Mouse (Mus musculus): ENCODE data around the gene Wwtr1. TPM values are rescaled to one million over a fixed set of nuclear protein-coding genes. Genes with fewer than 3 reads are reported as not detected.
A peak's percentile ranks its signal among the peaks of the same experiment; 100 is the strongest.

Wwtr1 gene
- 54.2 and 57.9 TPM in 2 replicates for polyA plus RNA-seq (2012; rRNA removed)
- 34.5 and 34.6 TPM in 2 replicates for polyA plus RNA-seq (2014; fragmentation: Nextera tagmentation; extraction: Ambion mirVana)

GRCm38 (mm10) chr3:57575660-57576055, at the start of gene Wwtr1:
TSS of gene Wwtr1 (minus strand) at chr3:57575910.
- H3K36me3 ChIP-seq (ENCODE audit: control insufficient read depth, insufficient read depth, low read length), result peaks cover 7% of the 10 kb centered on the region; the same call in 1 of the 2 replicates
- WGBS, result under 1% methylated on average over 35 of the region's 36 CpGs
- DNase-seq (ENCODE audit: low spot score), result peak; percentile 93
- H3K4me3 ChIP-seq (replicated peaks; ENCODE audit: low read length), result peak within 1 kb of the TSS; percentile 68
- peak within 1 kb of the TSS; percentile 82 for H3K4me2 ChIP-seq (replicated peaks; ENCODE audit: low read depth, low read length, severe bottlenecking)
- H3K27ac ChIP-seq (replicated peaks; ENCODE audit: low read depth, low read length), result peak within 1 kb of the TSS; percentile 93
- TF ChIP-seq POLR2A (IDR thresholded peaks at IDR 0.05; ENCODE audit: borderline replicate concordance, extremely low read depth, insufficient read depth, insufficient read length), result peak; percentile 60; the same call in 1 of the 2 replicates
- no peaks in the 10 kb centered on the region for H3K27me3 ChIP-seq (ENCODE audit: control insufficient read depth, insufficient read depth, low read length)
- peak within 1 kb of the TSS; percentile 79 for H3K9ac ChIP-seq (ENCODE audit: low read depth, low read length, severe bottlenecking)
- peaks cover 32% of the 10 kb centered on the region for H3K4me1 ChIP-seq (ENCODE audit: control insufficient read depth, insufficient read depth, low read length)
- no peaks in the 10 kb centered on the region for H3K9me3 ChIP-seq (ENCODE audit: control insufficient read depth, low read length)
- peak; percentile 92 for ATAC-seq (ENCODE audit: low FRiP score, low read depth)

GRCm38 (mm10) chr3:57619718-57620117, 44.0 kb upstream of the Wwtr1 start:
- H3K4me1 ChIP-seq (ENCODE audit: control insufficient read depth, insufficient read depth, low read length), result no peaks in the 10 kb centered on the region
- H3K9me3 ChIP-seq (ENCODE audit: control insufficient read depth, low read length), result no peaks in the 10 kb centered on the region
- H3K27ac ChIP-seq (replicated peaks; ENCODE audit: low read depth, low read length), result no peak overlapping the region
- H3K9ac ChIP-seq (ENCODE audit: low read depth, low read length, severe bottlenecking), result no peak overlapping the region
- no peak for TF ChIP-seq POLR2A (IDR thresholded peaks at IDR 0.05; ENCODE audit: borderline replicate concordance, extremely low read depth, insufficient read depth, insufficient read length)
- DNase-seq (ENCODE audit: low spot score) (no peak), ATAC-seq (ENCODE audit: low FRiP score, low read depth) (no peak)
- 80% methylated on average over 4 of the region's 4 CpGs for WGBS
- H3K4me2 ChIP-seq (replicated peaks; ENCODE audit: low read depth, low read length, severe bottlenecking), result no peak overlapping the region
- H3K4me3 ChIP-seq (replicated peaks; ENCODE audit: low read length), result no peak overlapping the region
- no peaks in the 10 kb centered on the region for H3K36me3 ChIP-seq (ENCODE audit: control insufficient read depth, insufficient read depth, low read length)
- H3K27me3 ChIP-seq (ENCODE audit: control insufficient read depth, insufficient read depth, low read length), result no peaks in the 10 kb centered on the region

DNA sequence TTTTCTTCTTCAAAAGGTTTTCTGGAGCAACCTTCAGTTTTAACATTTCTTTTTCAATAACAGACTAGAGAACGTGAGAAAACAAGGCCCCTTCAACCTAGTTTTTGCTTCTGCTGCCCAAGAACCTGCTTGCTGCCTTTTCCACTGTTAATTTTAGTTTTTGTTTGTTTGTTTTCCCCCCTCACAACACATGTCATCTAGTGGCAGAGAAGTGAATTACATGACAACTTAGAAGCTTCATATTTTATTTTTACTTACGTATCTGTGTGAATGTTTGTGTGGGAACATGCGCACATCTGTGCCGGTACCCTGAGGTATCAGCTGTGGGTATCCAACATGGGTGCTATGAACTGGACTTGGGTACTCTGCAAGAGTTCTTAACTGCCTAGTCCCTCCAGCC, 39.9 kb upstream of the Wwtr1 start:
- no peak for ATAC-seq (ENCODE audit: low FRiP score, low read depth)

GRCm38 (mm10) chr3:57612430-57612997, 36.8 kb upstream of the Wwtr1 start:
- DNase-seq (ENCODE audit: low spot score), result no peak
- H3K36me3 ChIP-seq (ENCODE audit: control insufficient read depth, insufficient read depth, low read length), result no peaks in the 10 kb centered on the region
- H3K4me1 ChIP-seq (ENCODE audit: control insufficient read depth, insufficient read depth, low read length), result no peaks in the 10 kb centered on the region
- no peak overlapping the region for H3K4me3 ChIP-seq (replicated peaks; ENCODE audit: low read length)
- no peak overlapping the region for H3K9ac ChIP-seq (ENCODE audit: low read depth, low read length, severe bottlenecking)
- 74% methylated on average over 3 of the region's 3 CpGs for WGBS
- no peak for TF ChIP-seq POLR2A (IDR thresholded peaks at IDR 0.05; ENCODE audit: borderline replicate concordance, extremely low read depth, insufficient read depth, insufficient read length)
- H3K9me3 ChIP-seq (ENCODE audit: control insufficient read depth, low read length), result no peaks in the 10 kb centered on the region
- H3K4me2 ChIP-seq (replicated peaks; ENCODE audit: low read depth, low read length, severe bottlenecking), result no peak overlapping the region
- H3K27me3 ChIP-seq (ENCODE audit: control insufficient read depth, insufficient read depth, low read length), result no peaks in the 10 kb centered on the region
- H3K27ac ChIP-seq (replicated peaks; ENCODE audit: low read depth, low read length), result no peak overlapping the region
- no peak for ATAC-seq (ENCODE audit: low FRiP score, low read depth)

More for the DNA sequence above, 39.9 kb upstream of the Wwtr1 start:
- H3K4me2 ChIP-seq (replicated peaks; ENCODE audit: low read depth, low read length, severe bottlenecking), result no peak overlapping the region
- H3K4me1 ChIP-seq (ENCODE audit: control insufficient read depth, insufficient read depth, low read length), result no peaks in the 10 kb centered on the region
- no peak for DNase-seq (ENCODE audit: low spot score)
- no peaks in the 10 kb centered on the region for H3K27me3 ChIP-seq (ENCODE audit: control insufficient read depth, insufficient read depth, low read length)
- H3K27ac ChIP-seq (replicated peaks; ENCODE audit: low read depth, low read length), result no peak overlapping the region
- H3K4me3 ChIP-seq (replicated peaks; ENCODE audit: low read length), result no peak overlapping the region
- H3K9me3 ChIP-seq (ENCODE audit: control insufficient read depth, low read length), result no peaks in the 10 kb centered on the region
- no peak overlapping the region for H3K9ac ChIP-seq (ENCODE audit: low read depth, low read length, severe bottlenecking)
- H3K36me3 ChIP-seq (ENCODE audit: control insufficient read depth, insufficient read depth, low read length), result no peaks in the 10 kb centered on the region
- 89% methylated on average over 4 of the region's 4 CpGs for WGBS
- no peak for TF ChIP-seq POLR2A (IDR thresholded peaks at IDR 0.05; ENCODE audit: borderline replicate concordance, extremely low read depth, insufficient read depth, insufficient read length)

- TF ChIP-seq POLR2A (IDR thresholded peaks at IDR 0.05; ENCODE audit: borderline replicate concordance, extremely low read depth, insufficient read depth, insufficient read length), result no peak
- DNase-seq (ENCODE audit: low spot score), result no peak
- no peaks in the 10 kb centered on the region for H3K9me3 ChIP-seq (ENCODE audit: control insufficient read depth, low read length)
Observed at GRCm38 (mm10) chr3:57611776-57612175, 36.1 kb upstream of the Wwtr1 start.

More at GRCm38 (mm10) chr3:57611776-57612175, 36.1 kb upstream of the Wwtr1 start:
- H3K4me2 ChIP-seq (replicated peaks; ENCODE audit: low read depth, low read length, severe bottlenecking), result no peak overlapping the region
- H3K36me3 ChIP-seq (ENCODE audit: control insufficient read depth, insufficient read depth, low read length), result no peaks in the 10 kb centered on the region
- no peak overlapping the region for H3K4me3 ChIP-seq (replicated peaks; ENCODE audit: low read length)
- H3K27ac ChIP-seq (replicated peaks; ENCODE audit: low read depth, low read length), result no peak overlapping the region
- no peak overlapping the region for H3K9ac ChIP-seq (ENCODE audit: low read depth, low read length, severe bottlenecking)
- H3K4me1 ChIP-seq (ENCODE audit: control insufficient read depth, insufficient read depth, low read length), result no peaks in the 10 kb centered on the region
- H3K27me3 ChIP-seq (ENCODE audit: control insufficient read depth, insufficient read depth, low read length), result no peaks in the 10 kb centered on the region
- no peak for ATAC-seq (ENCODE audit: low FRiP score, low read depth)
- 45% methylated on average over 7 of the region's 7 CpGs for WGBS
